Mouse (Mus musculus) skeletal muscle tissue, adult 2 months (tissue): ENCODE results near the gene Gm5415.
"Not testable (repeated sequence)": the region's sequence is repeated elsewhere in the genome, so short reads cannot be mapped to it uniquely, and the experiment has no call there.

Experiments
- DNase-seq: peaks from one replicate; pipeline ENCODE4 v3.0.0-alpha.2; 2012; ENCODE audit warnings: low read depth, low spot score

Gene Gm5415

DNA sequence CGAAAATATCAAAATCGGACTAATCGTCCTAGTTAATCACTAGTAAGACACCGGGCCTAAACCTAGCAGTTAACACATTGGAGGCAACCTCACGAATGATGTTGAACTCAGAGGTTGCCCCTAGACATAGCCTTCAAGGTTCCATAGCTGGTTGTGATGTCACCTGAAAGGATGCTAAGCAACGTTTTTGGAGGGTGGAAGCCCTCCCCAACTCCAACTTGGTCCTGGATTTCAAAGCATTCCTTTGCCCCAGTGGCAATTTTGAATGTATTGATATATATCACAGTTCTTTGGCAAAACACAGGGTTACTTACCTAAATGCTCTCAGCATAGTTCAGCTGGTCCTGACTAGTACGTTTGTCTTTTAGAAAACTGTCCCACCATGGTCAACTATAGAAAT, at the start of gene Gm5415:
Gene Gm5415 (minus strand): TSS at position 101 of the 400 bp plus-strand sequence.
- not testable (repeated sequence) for DNase-seq

DNA sequence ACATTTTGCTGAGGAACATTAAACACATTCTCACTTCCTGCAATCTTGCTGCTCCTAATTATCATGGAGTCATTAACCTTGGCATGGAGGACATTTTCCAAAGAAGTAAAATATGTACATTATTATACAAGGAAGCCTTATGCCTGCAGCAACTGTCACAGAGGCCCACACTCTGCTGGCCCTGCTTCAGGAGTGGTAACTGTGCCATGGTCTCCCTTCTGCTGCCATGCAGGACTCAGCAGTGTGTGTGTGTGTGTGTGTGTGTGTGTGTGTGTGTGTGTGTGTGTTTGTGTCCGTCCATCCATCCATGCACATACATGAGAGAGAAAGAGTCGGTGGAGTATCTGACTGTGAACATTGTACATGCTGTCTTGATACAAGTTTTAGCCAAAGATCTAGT, 21.8 kb upstream of the Gm5415 start:
- no peak for DNase-seq

DNA sequence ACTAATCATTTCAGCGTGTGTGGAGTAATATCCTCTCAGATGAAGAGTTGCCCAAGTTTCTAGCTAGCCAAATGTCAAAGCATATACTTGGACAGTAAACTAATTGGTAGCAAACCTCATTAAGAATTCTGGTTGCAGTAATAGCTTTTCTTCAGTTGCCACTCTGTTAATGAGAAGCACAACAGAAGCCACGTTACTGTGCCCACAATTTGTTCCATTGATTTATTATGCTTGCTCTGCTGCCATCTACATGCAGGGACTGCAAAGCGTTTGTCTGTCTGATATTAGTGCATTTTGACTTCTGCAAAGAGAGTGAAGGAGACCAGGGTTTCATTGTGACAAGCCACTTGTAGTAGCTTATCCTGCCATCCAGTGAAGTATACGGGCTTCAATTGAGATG, 6.8 kb upstream of the Gm5415 start:
- DNase-seq: no peak

DNA sequence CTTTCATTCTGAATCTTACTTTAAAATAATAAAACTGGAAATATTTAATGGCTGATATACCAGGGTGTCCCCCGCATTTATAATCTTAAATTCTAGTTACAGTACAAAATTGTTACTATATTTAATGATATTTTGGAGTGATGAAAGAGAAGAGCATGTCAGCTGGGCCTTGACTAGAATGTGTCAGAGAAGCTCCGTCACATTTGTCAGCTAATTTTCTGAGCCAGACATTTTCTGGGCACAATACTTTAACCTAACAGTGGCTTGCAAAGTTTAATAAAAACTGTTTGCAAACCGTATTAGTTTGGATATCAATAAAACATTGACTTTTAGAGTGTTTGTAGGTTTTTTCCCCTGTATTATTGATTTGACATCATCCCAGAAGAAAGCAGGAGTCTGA, 6.4 kb upstream of the Gm5415 start:
- DNase-seq: no peak

DNA sequence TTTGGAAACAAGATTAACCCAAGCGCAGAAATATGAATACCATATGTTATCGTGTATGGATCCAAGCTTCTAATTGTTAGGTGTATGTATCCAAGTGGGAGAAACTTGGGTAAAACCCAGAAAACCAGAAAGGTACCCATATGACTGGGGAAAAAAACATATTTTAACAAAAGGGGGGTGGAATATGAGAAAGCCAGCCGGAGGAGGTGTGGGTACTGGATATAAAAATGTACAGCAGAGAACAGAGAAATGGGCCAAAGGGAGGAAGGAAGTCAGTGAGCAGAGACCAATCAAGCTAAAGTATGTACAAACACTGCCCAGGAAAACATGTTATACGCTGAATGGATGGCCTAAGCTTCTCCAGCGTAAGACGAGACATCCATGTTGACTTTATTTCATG, 43.7 kb downstream of the Gm5415 start:
- no peak for DNase-seq
